Mouse (Mus musculus) midbrain, embryonic 15.5 days (tissue): Measurements from ENCODE around the gene Ap1ar. TPM values are rescaled to one million over a fixed set of nuclear protein-coding genes. Genes with fewer than 3 reads are reported as not detected.
"Not testable (repeated sequence)": the region's sequence is repeated elsewhere in the genome, so short reads cannot be mapped to it uniquely, and the experiment has no call there.

ENCODE experiments used
- ATAC-seq: fragments of 200-750 bp; cut with Nextera tagmentation; replicated peaks from 2 replicates; pipeline ENCODE4 v1.8.0; 2017; ENCODE audit warnings: moderate TSS enrichment
- H3K27ac ChIP-seq: fragments of 300-500 bp; sonication (generic); 2 replicates; pipeline ENCODE4 v1.5.1; 2015; ENCODE audit warnings: mild to moderate bottlenecking, inconsistent platforms
- H3K27me3 ChIP-seq: fragments of 300-500 bp; sonication (generic); replicated peaks from 2 replicates; pipeline ENCODE4 v1.6.1; 2015; ENCODE audit warnings: inconsistent platforms
- H3K36me3 ChIP-seq: fragments of 300-500 bp; sonication (generic); replicated peaks from 2 replicates; pipeline ENCODE4 v1.6.1; 2015; ENCODE audit warnings: inconsistent platforms
- H3K4me1 ChIP-seq: fragments of 300-500 bp; sonication (generic); 2 replicates; pipeline ENCODE4 v1.6.1; 2015; ENCODE audit warnings: inconsistent platforms
- H3K4me2 ChIP-seq: fragments of 300-500 bp; sonication (generic); 2 replicates; pipeline ENCODE4 v1.6.1; 2015; ENCODE audit warnings: inconsistent platforms, mild to moderate bottlenecking, moderate library complexity
- H3K4me3 ChIP-seq: fragments of 300-500 bp; sonication (generic); 2 replicates; pipeline ENCODE4 v1.5.1; 2015; ENCODE audit warnings: mild to moderate bottlenecking, inconsistent platforms
- H3K9ac ChIP-seq: fragments of 300-500 bp; sonication (generic); 2 replicates; pipeline ENCODE4 v1.6.1; 2015; ENCODE audit warnings: mild to moderate bottlenecking, inconsistent platforms
- H3K9me3 ChIP-seq: fragments of 300-500 bp; sonication (generic); 2 replicates; pipeline ENCODE4 v1.6.1; 2016; ENCODE audit warnings: inconsistent platforms
- WGBS: fragments of 180-500 bp; shearing (Covaris S2); methylation state at CpG from one replicate; pipeline ENCODE4 v1.1.7; 2015; ENCODE audit warnings: mixed read lengths; 5-methylcytosine and 5-hydroxymethylcytosine counted together
- polyA plus RNA-seq: library from polyadenylated mRNA; unstranded; fragments of >200 nt; fragmentation: Nextera tagmentation; extraction: Ambion mirVana; gene quantifications from 2 replicates; pipeline ENCODE4 v1.2.1, GENCODE M21; 2015

Ap1ar gene
- polyA plus RNA-seq, 1 experiment from 2014 or later: 100 TPM

DNA sequence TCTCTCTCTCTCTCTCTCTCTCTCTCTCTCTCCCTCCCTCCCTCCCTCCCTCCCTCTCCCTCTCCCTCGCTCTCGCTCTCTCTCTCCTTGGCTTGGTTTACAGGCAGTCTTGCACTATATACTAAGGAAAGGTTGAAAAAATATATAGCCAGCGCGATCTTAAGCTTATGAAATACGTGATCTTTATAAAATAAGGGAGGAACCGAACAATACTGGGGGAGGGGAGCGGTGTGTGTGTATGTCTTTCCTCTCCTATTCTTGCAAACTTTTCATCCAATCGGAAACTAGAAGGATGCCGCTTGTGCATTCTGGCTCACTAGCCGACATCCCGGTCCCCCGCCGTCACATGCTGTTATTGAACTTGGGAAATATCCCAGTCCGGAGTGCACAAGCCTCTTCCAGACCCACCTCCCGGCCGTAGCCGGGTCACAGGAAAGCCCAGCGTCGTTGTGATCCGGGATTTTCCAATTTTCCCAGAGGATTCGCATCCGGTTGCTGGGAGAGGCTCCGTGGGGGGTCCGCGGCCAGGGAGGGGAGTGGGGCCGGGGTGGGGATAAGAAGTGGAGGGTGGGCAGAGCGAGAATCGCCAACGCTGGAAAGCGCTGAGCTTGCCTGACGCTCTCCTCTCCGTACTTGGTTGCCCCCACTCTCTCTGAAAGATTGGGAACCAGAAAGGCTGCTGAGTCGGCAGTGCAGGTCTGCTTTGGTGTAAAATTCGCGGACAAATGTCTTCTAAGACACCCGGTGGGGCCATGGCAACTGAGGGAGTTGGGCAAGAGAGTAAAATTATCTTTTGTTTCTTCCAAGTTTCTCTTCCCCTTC lies 46.9 kb downstream of the Ap1ar start:
- Histone ChIP-seq H3K9ac (peak overlapping the region; percentile 51), H3K4me1 (peaks cover 20% of the 10 kb centered on the region), H3K4me3 (peak overlapping the region; percentile 52), H3K27ac (no peak overlapping the region), H3K4me2 (peak overlapping the region; percentile 99), H3K9me3 (no peaks in the 10 kb centered on the region), H3K27me3 (peaks cover 39% of the 10 kb centered on the region), H3K36me3 (no peaks in the 10 kb centered on the region)
- peak; percentile 76 for ATAC-seq
- WGBS: under 1% methylated on average over 35 of the region's 36 CpGs

DNA sequence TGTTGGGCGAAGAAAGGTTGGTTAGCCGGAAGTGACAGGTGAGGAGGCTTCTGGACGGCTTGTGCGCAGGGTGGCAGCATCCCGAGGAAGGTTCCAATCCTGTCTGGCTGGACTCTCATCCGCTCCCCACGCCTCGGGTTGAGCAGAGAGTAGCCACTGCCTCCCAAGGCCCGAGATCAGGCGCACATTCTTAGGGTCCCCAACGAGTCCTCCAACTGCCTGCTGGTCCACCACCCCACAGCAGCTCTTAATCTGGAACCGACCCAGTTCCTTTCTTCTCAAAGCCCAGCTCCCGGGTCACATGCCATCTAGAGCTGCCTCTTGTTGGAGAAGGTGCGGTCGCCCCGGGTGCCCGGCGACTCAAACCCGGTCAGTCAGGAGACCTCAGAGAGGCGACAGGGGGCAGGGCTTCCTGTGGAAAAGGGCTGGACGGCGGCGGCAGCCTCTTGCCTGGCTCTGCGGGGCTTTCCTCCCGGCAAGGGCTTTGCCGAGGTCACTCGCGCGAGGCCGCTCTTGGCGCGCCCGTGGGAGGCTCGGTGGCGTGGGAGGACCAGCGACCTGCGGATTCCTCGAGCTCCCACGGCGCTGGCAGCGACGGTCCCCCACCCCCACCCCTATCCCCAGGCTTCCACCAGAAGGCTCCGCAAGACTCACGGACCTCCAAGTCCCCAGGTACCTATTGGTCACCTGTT lies 47.7 kb downstream of the Ap1ar start, which contains the start of gene Tifa:
Gene Tifa, plus strand, starts transcription at position 306 of the 692 bp plus-strand sequence.
- Histone ChIP-seq H3K4me3 (peak within 1 kb of the TSS; percentile 52), H3K4me1 (peaks cover 20% of the 10 kb centered on the region), H3K9ac (peak within 1 kb of the TSS; percentile 51), H3K4me2 (peak within 1 kb of the TSS; percentile 99), H3K27ac (no peak within 1 kb of the TSS), H3K27me3 (peaks cover 39% of the 10 kb centered on the region), H3K36me3 (no peaks in the 10 kb centered on the region), H3K9me3 (no peaks in the 10 kb centered on the region)
- under 1% methylated on average over 43 of the region's 44 CpGs for WGBS
- peak; percentile 69 for ATAC-seq

DNA sequence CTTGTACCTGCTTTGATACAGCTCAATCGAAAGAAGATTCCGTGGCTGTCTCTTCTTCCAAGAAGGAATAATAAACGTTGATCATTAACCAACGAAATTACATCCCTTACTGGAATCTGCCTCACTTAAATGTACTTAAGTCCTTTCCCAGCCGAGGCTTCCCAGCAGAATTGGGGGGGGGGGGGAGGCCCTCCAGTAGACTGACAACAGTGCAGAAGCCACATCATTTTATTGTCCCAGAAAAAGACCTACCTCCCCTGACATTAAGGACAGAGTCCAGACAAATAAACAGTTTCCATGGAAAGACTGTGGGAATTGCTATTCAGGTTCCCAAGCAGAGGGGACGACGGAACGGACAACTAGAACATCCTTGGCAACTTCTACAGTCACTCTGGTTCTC lies 48.4 kb downstream of the Ap1ar start:
- Histone ChIP-seq H3K4me3 (0 out of 2 replicates have a peak overlapping the region, but pooled peaks have one; percentile 52), H3K36me3 (no peaks in the 10 kb centered on the region), H3K27me3 (peaks cover 39% of the 10 kb centered on the region), H3K27ac (no peak overlapping the region), H3K9me3 (no peaks in the 10 kb centered on the region), H3K4me1 (peaks cover 20% of the 10 kb centered on the region), H3K9ac (no peak overlapping the region), H3K4me2 (peak overlapping the region; percentile 99)
- no peak for ATAC-seq
- 18% methylated on average over 8 of the region's 8 CpGs for WGBS

DNA sequence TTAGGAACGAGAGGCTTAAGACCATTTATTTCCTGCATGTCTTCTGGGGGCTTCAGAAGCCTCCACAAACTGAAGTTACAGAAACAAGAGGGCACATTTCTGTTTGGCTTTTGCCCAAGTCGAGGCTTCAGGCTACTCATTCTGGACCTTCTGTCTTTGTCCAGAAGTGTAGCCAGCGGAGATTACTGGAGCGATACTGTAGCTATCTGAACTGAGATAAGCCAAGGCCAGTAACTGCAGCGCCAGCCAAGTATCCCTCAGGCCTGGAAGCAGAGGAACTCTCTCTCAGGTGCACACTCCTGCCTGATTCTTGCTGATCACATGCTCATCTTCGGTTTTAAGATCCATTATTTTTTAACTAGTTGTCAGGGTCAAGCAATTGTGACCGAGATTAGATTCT lies 49.3 kb downstream of the Ap1ar start:
- H3K4me1 ChIP-seq: peaks cover 20% of the 10 kb centered on the region
- peaks cover 39% of the 10 kb centered on the region for H3K27me3 ChIP-seq
- H3K9ac ChIP-seq: no peak overlapping the region
- no peaks in the 10 kb centered on the region for H3K36me3 ChIP-seq
- no peak overlapping the region for H3K4me2 ChIP-seq
- no peaks in the 10 kb centered on the region for H3K9me3 ChIP-seq
- no peak overlapping the region for H3K4me3 ChIP-seq
- ATAC-seq: no peak
- 43% methylated on average over 7 of the region's 7 CpGs for WGBS
- H3K27ac ChIP-seq: no peak overlapping the region

DNA sequence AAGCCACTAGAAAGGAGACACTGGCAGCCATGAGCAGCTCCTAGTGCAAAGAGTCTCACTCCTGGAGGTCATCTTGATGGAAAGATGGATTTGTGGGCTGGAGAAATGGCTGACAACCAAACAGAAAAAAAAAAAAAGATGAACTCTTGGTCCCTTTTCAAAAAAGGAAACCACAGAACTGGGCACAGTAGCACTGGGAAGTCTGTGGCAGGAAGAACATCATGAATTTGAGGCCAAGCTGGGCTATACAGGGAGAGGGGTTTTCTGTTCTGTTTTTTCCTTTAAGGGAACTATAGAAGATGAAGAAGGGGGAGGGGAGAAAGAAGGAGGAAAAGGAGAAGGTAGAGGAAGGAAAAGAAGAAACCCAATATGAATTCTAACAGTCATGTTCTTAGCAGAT lies 50.3 kb downstream of the Ap1ar start:
- no peak for ATAC-seq
- H3K4me3 ChIP-seq: no peak overlapping the region
- H3K9ac ChIP-seq: no peak overlapping the region
- H3K4me1 ChIP-seq: peaks cover 20% of the 10 kb centered on the region
- no peaks in the 10 kb centered on the region for H3K36me3 ChIP-seq
- no peak overlapping the region for H3K4me2 ChIP-seq
- no peak overlapping the region for H3K27ac ChIP-seq
- no peaks in the 10 kb centered on the region for H3K9me3 ChIP-seq
- H3K27me3 ChIP-seq: peaks cover 33% of the 10 kb centered on the region

DNA sequence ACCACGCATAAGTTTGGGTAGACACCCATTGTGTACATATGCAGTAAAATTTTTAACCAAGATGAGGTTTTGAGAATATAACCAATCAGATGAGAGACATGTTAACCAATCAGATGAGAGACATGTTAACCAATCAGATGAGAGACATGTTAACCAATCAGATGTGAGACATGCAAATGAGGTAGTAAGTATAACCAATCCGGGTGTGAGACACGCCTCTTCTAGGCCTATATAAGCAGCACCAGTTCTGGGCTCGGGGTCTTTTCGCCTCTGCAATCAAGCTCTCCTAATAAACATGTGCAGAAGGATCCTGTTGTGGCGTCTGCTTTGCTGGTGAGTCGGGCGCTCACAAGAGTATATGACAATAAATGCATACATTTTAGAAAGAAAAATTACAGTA lies 53.6 kb downstream of the Ap1ar start:
- H3K9ac ChIP-seq, ATAC-seq: not testable (repeated sequence)

DNA sequence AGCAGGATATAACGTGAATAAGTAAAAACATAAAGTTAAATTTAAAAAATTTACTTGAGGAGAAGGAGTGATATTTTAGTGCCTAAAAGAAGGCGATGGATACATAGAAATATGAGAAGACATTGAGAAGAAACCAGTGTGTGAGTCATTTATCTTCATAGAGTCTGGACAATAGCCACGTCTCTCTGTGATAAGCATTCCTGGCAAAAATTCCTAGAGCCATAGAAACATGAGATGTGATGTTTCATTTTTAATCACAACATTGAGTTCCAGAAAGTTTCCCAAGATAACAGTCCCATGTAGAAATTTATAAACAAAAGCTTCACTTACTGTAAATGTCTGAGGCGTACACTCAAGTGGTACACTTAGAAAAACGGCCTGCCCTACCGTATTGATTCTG lies 54.4 kb downstream of the Ap1ar start:
- 92% methylated on average over 6 of the region's 6 CpGs for WGBS
- no peak for ATAC-seq
- no peaks in the 10 kb centered on the region for H3K4me1 ChIP-seq

More for the DNA sequence above, 53.6 kb downstream of the Ap1ar start:
- H3K27ac ChIP-seq, H3K9me3 ChIP-seq, H3K4me3 ChIP-seq, H3K36me3 ChIP-seq, H3K4me1 ChIP-seq, H3K4me2 ChIP-seq: not testable (repeated sequence)
- peaks cover 22% of the 10 kb centered on the region for H3K27me3 ChIP-seq
- 96% methylated on average over 8 of the region's 8 CpGs for WGBS

DNA sequence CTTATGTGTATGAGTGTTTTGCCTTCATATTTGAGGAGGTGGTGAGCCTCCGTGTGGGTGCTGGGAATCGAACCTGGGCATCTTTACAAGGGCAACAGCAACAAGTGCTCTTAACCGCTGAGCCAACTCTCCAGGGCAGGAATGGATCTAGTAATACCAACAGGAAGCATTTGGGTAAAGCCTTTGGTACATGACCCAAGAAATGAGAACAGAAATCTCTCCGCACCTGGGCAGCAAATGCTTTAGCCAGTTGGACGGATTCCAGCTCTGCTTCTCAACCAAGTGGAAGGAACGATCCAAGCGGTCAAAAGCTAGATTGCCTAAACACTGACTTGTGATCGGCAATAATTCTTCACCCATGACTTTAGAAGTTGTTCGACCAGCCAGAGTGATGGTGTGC lies 56.4 kb downstream of the Ap1ar start:
- ATAC-seq: no peak
- no peak overlapping the region for H3K4me3 ChIP-seq
- peaks cover 8% of the 10 kb centered on the region; the same call in 1 of the 2 replicates for H3K27me3 ChIP-seq
- no peak overlapping the region for H3K4me2 ChIP-seq
- no peaks in the 10 kb centered on the region for H3K36me3 ChIP-seq
- 94% methylated on average over 9 of the region's 9 CpGs for WGBS
- H3K27ac ChIP-seq: no peak overlapping the region
- H3K9me3 ChIP-seq: no peaks in the 10 kb centered on the region
- H3K4me1 ChIP-seq: no peaks in the 10 kb centered on the region
- no peak overlapping the region for H3K9ac ChIP-seq

More for the DNA sequence above, 54.4 kb downstream of the Ap1ar start:
- Histone ChIP-seq H3K4me2 (no peak overlapping the region), H3K27me3 (peaks cover 16% of the 10 kb centered on the region), H3K36me3 (no peaks in the 10 kb centered on the region), H3K9ac (no peak overlapping the region), H3K4me3 (no peak overlapping the region), H3K27ac (no peak overlapping the region), H3K9me3 (no peaks in the 10 kb centered on the region)

DNA sequence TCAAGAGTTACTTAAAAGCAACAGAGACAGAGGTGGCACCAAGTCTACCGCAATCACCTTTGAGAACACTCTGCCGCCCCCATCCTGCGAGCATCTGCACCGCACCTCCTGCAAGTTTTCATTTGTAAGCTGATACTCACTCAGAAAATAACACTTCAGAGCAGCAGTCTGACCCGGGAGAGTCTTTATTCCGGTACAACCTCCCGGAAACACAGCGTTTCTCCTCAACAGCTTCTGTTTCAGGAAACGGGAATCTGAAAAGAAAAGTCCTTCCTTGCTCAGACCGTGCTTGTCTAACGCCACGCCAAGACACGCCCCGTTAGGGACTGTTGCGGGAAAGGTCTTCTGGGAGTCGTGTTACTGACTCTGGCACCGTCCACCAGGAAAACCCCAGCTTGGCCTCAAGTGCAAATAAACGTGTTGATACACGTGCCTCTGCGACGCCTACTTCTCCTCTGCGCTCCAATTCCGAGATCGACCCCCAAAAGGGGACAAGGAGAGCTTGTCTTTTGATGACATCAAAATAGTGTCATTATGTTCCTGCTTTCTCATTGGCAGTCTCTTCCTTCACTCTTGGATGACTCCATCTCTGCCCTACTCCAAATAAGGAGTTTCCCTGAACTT lies 57.2 kb downstream of the Ap1ar start, which contains the start of gene Alpk1:
Gene Alpk1, minus strand, starts transcription at position 507 of the 624 bp plus-strand sequence.
- ATAC-seq: no peak
- Histone ChIP-seq H3K36me3 (no peaks in the 10 kb centered on the region), H3K4me3 (peak within 1 kb of the TSS; percentile 28), H3K9ac (no peak within 1 kb of the TSS), H3K4me2 (peak within 1 kb of the TSS; percentile 50), H3K27ac (no peak within 1 kb of the TSS), H3K27me3 (peaks cover 8% of the 10 kb centered on the region; the same call in 1 of the 2 replicates), H3K4me1 (no peaks in the 10 kb centered on the region), H3K9me3 (no peaks in the 10 kb centered on the region)
- under 1% methylated on average over 24 of the region's 24 CpGs for WGBS

DNA sequence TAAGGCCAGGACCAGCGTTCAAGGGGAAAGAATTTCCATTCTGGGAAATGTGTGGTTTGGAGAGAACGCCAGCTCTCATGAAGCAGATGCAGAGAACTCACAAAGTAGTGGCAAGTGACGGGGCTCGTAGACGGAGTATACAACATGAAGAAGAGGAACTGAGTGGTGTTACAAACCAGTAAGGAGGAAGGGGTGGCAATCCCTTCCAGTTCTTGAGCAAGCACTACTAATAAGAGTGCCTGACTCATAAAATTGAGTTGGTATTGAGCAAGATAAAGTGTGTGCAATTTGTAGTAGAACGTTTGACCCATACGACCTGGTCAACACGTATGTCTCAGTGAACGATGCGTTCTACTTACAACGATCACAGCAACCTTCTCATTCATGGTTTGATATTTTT lies 68.2 kb downstream of the Ap1ar start:
- 91% methylated on average over 11 of the region's 11 CpGs for WGBS
- Histone ChIP-seq H3K27me3 (peaks cover under 1% of the 10 kb centered on the region; the same call in 1 of the 2 replicates), H3K27ac (no peak overlapping the region), H3K9ac (no peak overlapping the region), H3K9me3 (no peaks in the 10 kb centered on the region), H3K4me2 (no peak overlapping the region), H3K4me3 (no peak overlapping the region), H3K4me1 (no peaks in the 10 kb centered on the region), H3K36me3 (no peaks in the 10 kb centered on the region)
- no peak for ATAC-seq

DNA sequence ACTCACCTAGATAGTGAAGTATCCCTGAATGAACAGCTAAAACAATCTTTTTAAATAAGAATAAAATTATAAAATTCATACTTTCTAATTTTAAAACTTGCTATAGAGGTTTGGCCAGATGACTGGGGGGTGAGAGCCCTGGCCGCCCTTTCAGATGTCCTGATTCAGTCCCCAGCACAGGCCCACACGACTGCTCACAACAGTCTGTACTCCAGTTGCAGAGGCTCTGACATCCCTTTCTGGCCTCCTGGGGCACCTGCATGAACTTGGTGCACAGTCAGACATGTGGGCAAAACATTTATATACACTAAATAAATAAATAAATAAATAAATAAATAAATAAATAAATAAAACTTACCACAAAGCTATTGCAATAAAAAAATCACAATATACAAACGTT lies 71.4 kb downstream of the Ap1ar start:
- no peaks in the 10 kb centered on the region for H3K4me1 ChIP-seq
- no peaks in the 10 kb centered on the region for H3K36me3 ChIP-seq
- WGBS: 83% methylated on average over 3 of the region's 3 CpGs
- H3K9me3 ChIP-seq: no peaks in the 10 kb centered on the region
- H3K27ac ChIP-seq: no peak overlapping the region
- no peak overlapping the region for H3K9ac ChIP-seq
- H3K4me3 ChIP-seq: no peak overlapping the region
- ATAC-seq: no peak
- H3K4me2 ChIP-seq: no peak overlapping the region
- peaks cover 19% of the 10 kb centered on the region for H3K27me3 ChIP-seq

DNA sequence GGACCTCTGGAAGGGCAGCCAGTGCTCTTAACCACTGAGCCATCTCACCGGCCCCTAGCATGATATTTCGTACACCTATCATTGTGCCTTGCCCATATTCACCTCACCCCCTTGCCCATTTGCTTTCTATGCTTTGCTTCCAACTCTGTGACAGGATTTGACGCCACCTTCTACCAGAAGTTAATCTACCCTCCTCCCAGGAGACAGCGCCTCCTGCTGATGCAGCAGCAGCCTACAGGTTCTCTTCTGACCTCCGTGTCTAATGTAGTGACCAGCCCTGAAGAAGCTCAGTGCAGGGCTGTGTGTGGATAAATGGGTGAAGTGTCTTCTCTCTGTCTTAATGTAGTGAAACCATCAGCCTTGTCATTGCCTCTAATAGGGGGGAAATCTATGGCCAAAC lies 72.8 kb downstream of the Ap1ar start:
- WGBS: 59% methylated on average over 5 of the region's 5 CpGs
- Histone ChIP-seq H3K27me3 (peaks cover 30% of the 10 kb centered on the region), H3K4me3 (no peak overlapping the region), H3K27ac (no peak overlapping the region), H3K36me3 (no peaks in the 10 kb centered on the region), H3K4me2 (no peak overlapping the region), H3K9ac (no peak overlapping the region), H3K9me3 (no peaks in the 10 kb centered on the region), H3K4me1 (no peaks in the 10 kb centered on the region)
- no peak for ATAC-seq
